Mouse (Mus musculus) thymus, adult 2 months (tissue): ENCODE data around the gene Toporsl. TPM values are rescaled to one million over a fixed set of nuclear protein-coding genes. Genes with fewer than 3 reads are reported as not detected.

Source experiments
- DNase-seq: peaks from one replicate; pipeline ENCODE4 v3.0.0; 2021
- H3K27ac ChIP-seq: fragments of 200-500 bp; 2 replicates; pipeline ENCODE4 v1.5.1; 2012; ENCODE audit warnings: low read length, control low read depth; ENCODE audit not compliant: control insufficient read depth, insufficient read depth
- H3K27me3 ChIP-seq: fragments of 200-500 bp; 2 replicates; pipeline ENCODE4 v1.6.1; 2012; ENCODE audit warnings: mild to moderate bottlenecking, low read length, moderate library complexity, mixed read lengths; ENCODE audit not compliant: control insufficient read depth, insufficient read depth
- H3K36me3 ChIP-seq: fragments of 200-500 bp; 2 replicates; pipeline ENCODE4 v1.6.1; 2012; ENCODE audit warnings: mild to moderate bottlenecking, low read length, moderate library complexity; ENCODE audit not compliant: control insufficient read depth, insufficient read depth
- H3K4me1 ChIP-seq: fragments of 200-500 bp; replicated peaks from 2 replicates; pipeline ENCODE4 v1.6.1; 2012; ENCODE audit warnings: low read length; ENCODE audit not compliant: control insufficient read depth, insufficient read depth
- H3K4me3 ChIP-seq: fragments of 200-500 bp; 2 replicates; pipeline ENCODE4 v1.5.1; 2012; ENCODE audit warnings: mild to moderate bottlenecking, low read length, control low read depth, moderate library complexity; ENCODE audit not compliant: control insufficient read depth, insufficient read depth
- CTCF ChIP-seq: fragments of 200-500 bp; IDR thresholded peaks from 2 replicates; pipeline ENCODE4 v1.5.1; 2012; ENCODE audit warnings: mild to moderate bottlenecking, control low read depth, low read length, moderate library complexity, borderline replicate concordance; ENCODE audit not compliant: control insufficient read depth, poor library complexity, insufficient read depth; ENCODE audit errors: extremely low read depth
- POLR2A ChIP-seq: fragments of 200-500 bp; IDR thresholded peaks from 2 replicates; pipeline ENCODE4 v1.6.1; 2012; ENCODE audit warnings: mild to moderate bottlenecking, low read length, control low read depth, moderate library complexity; ENCODE audit not compliant: control insufficient read depth, poor library complexity, insufficient read depth; ENCODE audit errors: extremely low read depth
- WGBS: fragments of 180-500 bp; shearing (Covaris S2); methylation state at CpG from one replicate; pipeline ENCODE4 v1.1.7; 2018; 5-methylcytosine and 5-hydroxymethylcytosine counted together
- polyA plus RNA-seq: library from polyadenylated mRNA; depleted of rRNA; stranded (reverse); fragments of >200 nt; gene quantifications from 2 replicates; pipeline ENCODE4 v1.2.3, GENCODE M21; 2012

Gene Toporsl
- polyA plus RNA-seq, 1 experiment: not detected

GRCm38 (mm10) chr4:52598180-52598881 is 2.3 kb downstream of the Toporsl start:
- Histone ChIP-seq H3K27ac (no peak overlapping the region), H3K27me3 (no peaks in the 10 kb centered on the region), H3K36me3 (no peaks in the 10 kb centered on the region), H3K4me1 (no peaks in the 10 kb centered on the region), H3K4me3 (no peak overlapping the region)
- WGBS: 83% methylated on average over 7 of the region's 7 CpGs
- TF ChIP-seq CTCF (no peak), POLR2A (no peak)
- DNase-seq: no peak

DNA sequence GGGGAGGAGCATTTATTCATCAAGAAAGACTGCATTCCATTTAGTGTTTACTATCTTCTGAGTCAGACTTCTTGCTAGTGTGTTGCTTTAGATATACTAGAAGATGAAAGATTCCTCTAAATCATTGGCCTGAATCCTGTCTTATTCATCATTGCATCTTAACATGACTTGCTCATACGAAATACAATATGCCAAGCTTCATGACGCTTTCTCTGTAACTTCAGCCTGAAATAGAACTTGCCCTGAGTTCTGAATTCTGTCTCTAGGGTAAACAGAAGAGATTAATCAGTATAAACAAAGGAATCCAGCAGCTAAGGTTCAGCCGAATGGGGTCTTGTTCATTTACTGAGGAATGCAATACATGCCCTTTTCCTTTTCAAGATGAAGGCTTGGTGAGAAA is 10.8 kb downstream of the Toporsl start:
- Histone ChIP-seq H3K27me3 (no peaks in the 10 kb centered on the region), H3K4me1 (no peaks in the 10 kb centered on the region), H3K4me3 (no peak overlapping the region), H3K36me3 (no peaks in the 10 kb centered on the region), H3K27ac (no peak overlapping the region)
- TF ChIP-seq POLR2A: no peak
- no peak for TF ChIP-seq CTCF
- no peak for DNase-seq
- 82% methylated on average over 3 of the region's 3 CpGs for WGBS

DNA sequence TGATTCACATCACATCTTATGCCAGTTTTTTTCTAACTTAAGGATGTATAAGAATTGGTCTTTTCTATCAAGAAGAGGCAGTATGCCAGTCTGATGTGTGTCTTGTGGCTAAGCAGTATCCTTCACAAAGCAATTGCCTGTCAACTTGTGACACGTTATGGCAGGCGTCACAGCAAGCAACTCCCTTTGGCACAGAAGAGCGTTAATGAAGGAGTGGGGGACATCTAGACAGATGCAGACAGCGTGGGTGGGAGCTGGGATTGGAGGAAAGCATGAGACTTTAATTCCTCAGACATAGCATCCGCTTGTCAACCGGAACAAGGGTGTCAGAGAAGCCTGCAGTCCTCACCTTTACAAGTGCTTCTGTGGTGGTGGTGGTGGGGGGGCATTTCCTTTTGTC is 38.9 kb downstream of the Toporsl start:
- WGBS: 85% methylated on average over 6 of the region's 6 CpGs
- Histone ChIP-seq H3K36me3 (no peaks in the 10 kb centered on the region), H3K4me1 (no peaks in the 10 kb centered on the region), H3K4me3 (no peak overlapping the region), H3K27me3 (no peaks in the 10 kb centered on the region), H3K27ac (no peak overlapping the region)
- no peak for TF ChIP-seq POLR2A
- no peak for TF ChIP-seq CTCF
- DNase-seq: no peak

DNA sequence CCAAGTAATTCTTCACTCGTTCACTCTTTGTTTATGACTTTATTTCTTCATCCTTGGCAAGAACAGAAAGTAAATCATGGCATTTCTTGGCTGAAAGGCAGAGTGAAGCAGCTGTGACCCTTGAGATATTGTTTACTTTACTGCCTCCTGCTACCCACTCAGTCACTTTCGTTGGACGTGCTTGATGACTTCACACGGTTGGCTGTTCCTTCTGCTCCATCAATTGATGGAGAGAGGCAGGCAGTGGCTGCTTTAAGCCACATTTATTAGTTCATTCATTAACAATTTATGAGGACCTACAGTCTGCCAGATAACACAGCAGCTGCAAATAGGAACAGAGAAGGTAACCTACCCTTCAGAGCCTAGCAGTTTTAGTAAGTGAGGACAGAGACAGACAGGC is 51.7 kb downstream of the Toporsl start:
- Histone ChIP-seq H3K27ac (no peak overlapping the region), H3K4me3 (no peak overlapping the region), H3K36me3 (no peaks in the 10 kb centered on the region), H3K4me1 (no peaks in the 10 kb centered on the region), H3K27me3 (no peaks in the 10 kb centered on the region)
- DNase-seq: no peak
- 83% methylated on average over 4 of the region's 4 CpGs for WGBS
- TF ChIP-seq CTCF (no peak), POLR2A (no peak)

- no peaks in the 10 kb centered on the region for H3K4me1 ChIP-seq
These were observed 63.6 kb downstream of the Toporsl start for GRCm38 (mm10) chr4:52659701-52660100.

DNA sequence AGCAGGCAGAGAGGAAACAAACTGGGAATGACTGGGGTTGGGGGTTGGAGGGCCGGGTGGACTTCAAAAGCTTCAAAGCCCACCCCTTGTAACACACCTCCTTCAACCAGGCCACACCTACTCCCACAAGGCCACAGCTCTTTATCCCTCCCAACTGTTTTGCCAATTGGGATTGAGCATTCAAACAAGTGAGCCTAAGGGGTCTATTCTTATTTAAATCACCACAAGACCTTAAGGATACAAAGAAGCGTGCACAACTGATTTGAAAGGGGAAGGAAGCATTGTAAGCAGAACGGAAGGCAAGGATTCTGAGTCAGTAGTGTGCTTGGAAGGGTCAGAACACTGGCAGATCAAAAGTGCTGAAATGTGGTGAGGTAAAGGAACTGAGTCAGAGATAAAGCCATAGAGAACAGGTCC is 64.6 kb downstream of the Toporsl start:
- Histone ChIP-seq H3K4me1 (no peaks in the 10 kb centered on the region), H3K36me3 (no peaks in the 10 kb centered on the region), H3K27ac (no peak overlapping the region), H3K27me3 (no peaks in the 10 kb centered on the region), H3K4me3 (no peak overlapping the region)
- WGBS: 33% methylated on average over 3 of the region's 3 CpGs
- TF ChIP-seq CTCF: no peak
- no peak for TF ChIP-seq POLR2A
- DNase-seq: no peak

More at GRCm38 (mm10) chr4:52659701-52660100, 63.6 kb downstream of the Toporsl start:
- H3K4me3 ChIP-seq: no peak overlapping the region
- no peaks in the 10 kb centered on the region for H3K27me3 ChIP-seq
- DNase-seq: no peak
- H3K36me3 ChIP-seq: no peaks in the 10 kb centered on the region
- TF ChIP-seq CTCF: no peak
- TF ChIP-seq POLR2A: no peak
- H3K27ac ChIP-seq: no peak overlapping the region

DNA sequence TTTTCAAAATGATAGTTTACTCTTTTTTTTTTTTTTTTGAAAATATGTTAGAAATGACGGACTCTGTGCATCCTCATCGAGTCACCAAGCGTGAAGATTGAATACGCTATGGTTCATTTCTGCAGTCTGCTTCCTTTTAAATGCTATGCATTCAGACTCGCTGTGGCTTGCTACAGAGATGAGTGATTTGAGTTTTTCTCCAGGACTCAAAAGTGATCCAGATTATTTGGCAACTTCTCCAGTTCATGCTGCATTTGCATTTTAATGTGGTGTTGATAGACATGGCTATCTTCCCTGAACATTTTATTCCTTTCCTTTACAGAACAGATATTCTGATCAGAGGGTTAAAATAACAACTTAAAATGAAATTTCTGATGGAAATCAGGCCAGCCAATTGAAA is 65.2 kb downstream of the Toporsl start:
- Histone ChIP-seq H3K4me3 (no peak overlapping the region), H3K27ac (no peak overlapping the region), H3K36me3 (no peaks in the 10 kb centered on the region), H3K27me3 (no peaks in the 10 kb centered on the region), H3K4me1 (no peaks in the 10 kb centered on the region)
- TF ChIP-seq CTCF (no peak), POLR2A (no peak)
- DNase-seq: no peak
- WGBS: 82% methylated on average over 5 of the region's 5 CpGs
